In the genomic region with DNA sequence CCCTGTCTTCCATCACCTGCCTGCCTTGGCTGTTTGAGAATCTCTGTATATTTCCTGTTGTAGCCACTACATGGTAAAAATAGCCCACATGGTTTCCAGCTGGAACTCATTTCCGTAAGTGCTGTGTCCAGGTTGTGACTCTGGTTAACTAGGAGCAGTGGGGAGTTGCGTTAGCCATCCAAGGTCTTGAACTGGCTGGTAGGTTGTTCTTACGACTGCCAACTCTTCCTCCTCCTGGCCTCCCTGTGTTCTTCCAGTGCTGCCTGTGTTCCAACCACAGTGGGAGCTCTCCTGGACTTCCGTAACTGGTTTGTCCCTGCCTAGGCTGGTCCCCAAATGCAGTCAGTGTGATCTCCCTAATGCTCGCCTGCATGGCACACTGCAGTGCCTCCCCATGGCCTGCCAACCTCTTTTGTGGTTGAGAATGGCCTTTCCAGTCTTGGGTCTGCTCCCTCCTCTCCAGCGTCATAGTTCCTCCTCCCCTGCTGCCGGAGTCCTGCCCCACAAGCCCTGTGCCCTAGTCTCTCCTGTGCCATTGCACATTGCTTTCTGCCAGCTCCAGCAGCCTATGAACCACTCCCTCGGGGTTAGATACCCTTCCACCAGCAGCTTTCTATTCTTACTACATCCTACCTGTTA, we compare ENCODE assay signal across 8 mouse cellular contexts.
DNase-seq lines count a peak whose midpoint lies in the region; ATAC-seq and TF ChIP-seq lines count a peak whose summit lies in the region.

No protein-coding gene starts in this region.

- no peaks in the 10 kb centered on the region for H3K9me3 ChIP-seq in neural tube, embryonic 15.5 days (replicated peaks)

- H3K9ac ChIP-seq in neural tube, embryonic 15.5 days (replicated peaks): no peak overlapping the region

- H3K4me1 ChIP-seq in neural tube, embryonic 15.5 days: peaks cover 53% of the 10 kb centered on the region
- 0 out of 2 replicates have a peak, but pooled peaks cover 3% of the 10 kb centered on the region for H3K4me1 ChIP-seq in thymus, adult 2 months (replicated peaks; ENCODE audit: control insufficient read depth, insufficient read depth, low read length)

- no peak for TF ChIP-seq CTCF in thymus, adult 2 months (IDR thresholded peaks at IDR 0.05; ENCODE audit: borderline replicate concordance, control insufficient read depth, extremely low read depth, insufficient read depth, low read length, poor library complexity)

- no peaks in the 10 kb centered on the region for H3K27me3 ChIP-seq in neural tube, embryonic 15.5 days (replicated peaks)
- H3K27me3 ChIP-seq in thymus, adult 2 months (ENCODE audit: control insufficient read depth, insufficient read depth, low read length): no peaks in the 10 kb centered on the region

- WGBS in neural tube, embryonic 15.5 days: 62% methylated on average over 8 of the region's 8 CpGs
- 78% methylated on average over 8 of the region's 8 CpGs for WGBS in thymus, adult 2 months

- H3K4me3 ChIP-seq in neural tube, embryonic 15.5 days (replicated peaks): no peak overlapping the region
- H3K4me3 ChIP-seq in thymus, adult 2 months (ENCODE audit: control insufficient read depth, insufficient read depth, low read length): no peak overlapping the region

- ATAC-seq in cerebellum, adult (ENCODE audit: insufficient number of reproducible peaks, low FRiP score, low TSS enrichment): peak; percentile 66
- peak; percentile 75 for ATAC-seq in granulocyte monocyte progenitor cell, adult 5-6 weeks (replicated peaks; ENCODE audit: poor library complexity, severe bottlenecking)
- ATAC-seq in neural tube, embryonic 15.5 days (ENCODE audit: low FRiP score): no peak

- H3K36me3 ChIP-seq in neural tube, embryonic 15.5 days: no peaks in the 10 kb centered on the region
- H3K36me3 ChIP-seq in thymus, adult 2 months (ENCODE audit: control insufficient read depth, insufficient read depth, low read length): no peaks in the 10 kb centered on the region

- DNase-seq in cerebellum, postnatal 4 days (ENCODE audit: low spot score in 2 of 2): no peak
- DNase-seq in lung, postnatal 36 days: peak; percentile 20
- DNase-seq in lung, postnatal 25 days (ENCODE audit: low spot score): no peak
- no peak for DNase-seq in thymus, adult 2 months
- DNase-seq in spleen, adult 12 weeks (ENCODE audit: low spot score): no peak

- 0 out of 2 replicates have a peak overlapping the region, but pooled peaks have one; percentile 7 for H3K27ac ChIP-seq in neural tube, embryonic 15.5 days (replicated peaks)
- no peak overlapping the region for H3K27ac ChIP-seq in thymus, adult 2 months (ENCODE audit: control insufficient read depth, insufficient read depth, low read length)

- no peak for TF ChIP-seq POLR2A in thymus, adult 2 months (IDR thresholded peaks at IDR 0.05; ENCODE audit: control insufficient read depth, extremely low read depth, insufficient read depth, low read length, poor library complexity)

- no peak overlapping the region for H3K4me2 ChIP-seq in neural tube, embryonic 15.5 days
